Mouse (Mus musculus): Measurements from ENCODE around the gene Ptpn12. TPM values are rescaled to one million over a fixed set of nuclear protein-coding genes. Genes with fewer than 3 reads are reported as not detected.

Ptpn12 gene
- polyA plus RNA-seq, 1 experiment from 2014 or later = 24.7 TPM

DNA sequence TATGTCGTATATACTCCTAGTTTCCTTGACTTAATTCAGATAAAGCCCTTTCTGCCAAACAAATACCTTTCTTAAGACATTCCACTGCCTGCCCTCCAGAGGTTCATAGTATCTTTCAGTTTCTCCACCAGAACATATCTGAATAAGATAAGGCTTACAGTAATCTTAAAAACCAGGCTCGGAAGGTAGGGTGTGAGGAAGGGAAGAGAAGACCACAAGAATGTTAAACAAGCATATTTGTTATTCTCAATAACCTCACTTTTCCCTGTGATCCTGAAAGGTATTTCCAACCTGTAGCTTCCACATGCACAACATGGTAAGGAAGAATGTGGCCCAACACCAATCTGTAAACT is 5.0 kb downstream of the Ptpn12 start:
- DNase-seq (ENCODE audit: low spot score) (no peak), ATAC-seq (replicated peaks; ENCODE audit: low FRiP score, low TSS enrichment, low read depth) (no peak)
- no peaks in the 10 kb centered on the region for H3K9me3 ChIP-seq (ENCODE audit: control insufficient read depth, low read length)
- no peaks in the 10 kb centered on the region for H3K27me3 ChIP-seq (replicated peaks; ENCODE audit: control insufficient read depth, insufficient read depth, low read length)
- no peak overlapping the region for H3K9ac ChIP-seq (ENCODE audit: low read length)
- H3K36me3 ChIP-seq (ENCODE audit: control insufficient read depth, insufficient read depth, low read length) = no peaks in the 10 kb centered on the region
- no peak overlapping the region for H3K27ac ChIP-seq (ENCODE audit: low read depth)
- peaks cover 14% of the 10 kb centered on the region for H3K4me1 ChIP-seq (replicated peaks; ENCODE audit: control insufficient read depth, insufficient read depth, low read length)
- H3K4me2 ChIP-seq (ENCODE audit: low read length) = no peak overlapping the region
- no peak overlapping the region for H3K4me3 ChIP-seq (ENCODE audit: low read depth, low read length)
- 57% methylated on average over 2 of the region's 2 CpGs for WGBS

DNA sequence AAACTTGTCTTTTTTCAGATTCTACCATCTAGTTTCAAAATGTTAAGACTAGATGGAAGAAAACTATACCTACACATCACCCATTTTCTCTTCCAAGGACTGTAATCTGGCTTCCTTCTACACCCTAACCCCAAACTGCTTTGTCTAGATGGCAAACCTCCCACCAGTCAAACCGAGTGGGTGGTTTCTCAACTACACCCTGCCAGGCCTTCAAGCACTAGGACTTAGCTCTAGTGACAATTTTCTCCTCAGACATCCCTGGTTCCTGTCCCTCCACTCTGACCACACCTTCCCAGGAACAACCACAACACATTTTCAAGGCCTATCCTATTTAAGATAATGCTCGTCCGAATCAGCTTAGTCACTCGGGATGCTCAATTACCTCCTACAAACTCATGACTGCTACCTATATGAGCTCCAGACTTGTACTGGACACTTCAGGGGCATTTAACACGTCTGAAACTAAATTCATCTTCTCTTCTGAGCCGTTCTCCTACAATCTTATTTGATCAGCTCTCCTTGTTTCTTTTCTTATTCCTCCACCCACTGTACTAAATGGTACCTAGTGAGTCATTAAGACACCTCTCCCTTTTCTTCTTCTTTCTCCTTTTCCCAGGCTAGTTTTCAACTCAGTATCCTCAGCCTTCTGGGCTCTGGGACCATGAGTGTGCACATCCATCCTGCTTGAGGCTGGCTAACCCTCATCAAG is 5.5 kb downstream of the Ptpn12 start:
- Histone ChIP-seq H3K9me3 (ENCODE audit: control insufficient read depth, low read length) (no peaks in the 10 kb centered on the region), H3K4me3 (ENCODE audit: low read depth, low read length) (no peak overlapping the region), H3K27ac (ENCODE audit: low read depth) (no peak overlapping the region), H3K4me1 (replicated peaks; ENCODE audit: control insufficient read depth, insufficient read depth, low read length) (peaks cover 14% of the 10 kb centered on the region), H3K27me3 (replicated peaks; ENCODE audit: control insufficient read depth, insufficient read depth, low read length) (no peaks in the 10 kb centered on the region), H3K36me3 (ENCODE audit: control insufficient read depth, insufficient read depth, low read length) (no peaks in the 10 kb centered on the region), H3K4me2 (ENCODE audit: low read length) (no peak overlapping the region), H3K9ac (ENCODE audit: low read length) (no peak overlapping the region)
- DNase-seq (ENCODE audit: low spot score) (no peak), ATAC-seq (replicated peaks; ENCODE audit: low FRiP score, low TSS enrichment, low read depth) (no peak)
- 85% methylated on average over 6 of the region's 6 CpGs for WGBS

DNA sequence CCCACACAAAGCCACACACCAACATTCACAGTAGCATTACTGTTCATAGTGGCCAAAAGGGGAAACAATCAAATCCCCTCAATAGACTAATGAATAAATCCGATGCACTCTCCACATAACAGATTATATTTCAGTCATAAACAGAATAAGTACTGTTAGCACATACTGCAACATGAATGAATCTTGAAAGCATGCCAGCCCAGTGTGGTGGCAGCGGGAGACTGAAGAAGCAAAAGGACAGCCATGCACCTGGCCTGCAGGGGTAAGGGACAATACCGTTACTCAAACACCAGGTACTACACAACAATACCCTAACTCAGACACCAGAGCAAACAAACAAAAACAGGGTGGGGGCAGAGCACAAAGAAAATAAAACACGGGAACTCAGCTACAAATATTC is 6.7 kb downstream of the Ptpn12 start:
- Histone ChIP-seq H3K36me3 (ENCODE audit: control insufficient read depth, insufficient read depth, low read length) (no peaks in the 10 kb centered on the region), H3K4me1 (replicated peaks; ENCODE audit: control insufficient read depth, insufficient read depth, low read length) (peaks cover 14% of the 10 kb centered on the region), H3K27me3 (replicated peaks; ENCODE audit: control insufficient read depth, insufficient read depth, low read length) (no peaks in the 10 kb centered on the region), H3K4me2 (ENCODE audit: low read length) (no peak overlapping the region), H3K9ac (ENCODE audit: low read length) (no peak overlapping the region), H3K27ac (ENCODE audit: low read depth) (no peak overlapping the region), H3K9me3 (ENCODE audit: control insufficient read depth, low read length) (no peaks in the 10 kb centered on the region), H3K4me3 (ENCODE audit: low read depth, low read length) (no peak overlapping the region)
- 85% methylated on average over 4 of the region's 4 CpGs for WGBS
- DNase-seq (ENCODE audit: low spot score) (no peak), ATAC-seq (replicated peaks; ENCODE audit: low FRiP score, low TSS enrichment, low read depth) (no peak)

DNA sequence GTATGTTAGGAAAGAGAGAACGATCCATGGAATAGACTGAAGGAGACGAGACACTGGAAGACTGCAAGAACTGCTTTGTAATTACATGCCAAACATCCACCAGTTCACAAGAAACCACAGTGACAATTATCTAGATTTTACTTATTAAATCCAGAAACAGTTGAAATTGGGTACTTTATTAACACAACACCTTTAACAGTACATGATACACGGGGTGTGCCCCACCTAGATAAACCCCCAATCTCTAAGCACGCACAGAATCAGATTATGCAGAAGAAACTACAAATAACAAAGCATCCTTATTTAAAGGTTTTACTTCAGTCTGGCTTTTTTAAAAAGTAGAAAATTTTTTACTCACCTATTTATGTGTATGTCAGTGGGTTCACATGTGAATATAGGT is 8.6 kb downstream of the Ptpn12 start:
- Histone ChIP-seq H3K4me2 (ENCODE audit: low read length) (no peak overlapping the region), H3K27me3 (replicated peaks; ENCODE audit: control insufficient read depth, insufficient read depth, low read length) (no peaks in the 10 kb centered on the region), H3K4me1 (replicated peaks; ENCODE audit: control insufficient read depth, insufficient read depth, low read length) (peaks cover 7% of the 10 kb centered on the region; the same call in 1 of the 2 replicates), H3K27ac (ENCODE audit: low read depth) (no peak overlapping the region), H3K9me3 (ENCODE audit: control insufficient read depth, low read length) (no peaks in the 10 kb centered on the region), H3K9ac (ENCODE audit: low read length) (no peak overlapping the region), H3K4me3 (ENCODE audit: low read depth, low read length) (no peak overlapping the region), H3K36me3 (ENCODE audit: control insufficient read depth, insufficient read depth, low read length) (no peaks in the 10 kb centered on the region)
- ATAC-seq (replicated peaks; ENCODE audit: low FRiP score, low TSS enrichment, low read depth) = no peak
- DNase-seq (ENCODE audit: low spot score) = no peak
- 89% methylated on average over 4 of the region's 4 CpGs for WGBS

DNA sequence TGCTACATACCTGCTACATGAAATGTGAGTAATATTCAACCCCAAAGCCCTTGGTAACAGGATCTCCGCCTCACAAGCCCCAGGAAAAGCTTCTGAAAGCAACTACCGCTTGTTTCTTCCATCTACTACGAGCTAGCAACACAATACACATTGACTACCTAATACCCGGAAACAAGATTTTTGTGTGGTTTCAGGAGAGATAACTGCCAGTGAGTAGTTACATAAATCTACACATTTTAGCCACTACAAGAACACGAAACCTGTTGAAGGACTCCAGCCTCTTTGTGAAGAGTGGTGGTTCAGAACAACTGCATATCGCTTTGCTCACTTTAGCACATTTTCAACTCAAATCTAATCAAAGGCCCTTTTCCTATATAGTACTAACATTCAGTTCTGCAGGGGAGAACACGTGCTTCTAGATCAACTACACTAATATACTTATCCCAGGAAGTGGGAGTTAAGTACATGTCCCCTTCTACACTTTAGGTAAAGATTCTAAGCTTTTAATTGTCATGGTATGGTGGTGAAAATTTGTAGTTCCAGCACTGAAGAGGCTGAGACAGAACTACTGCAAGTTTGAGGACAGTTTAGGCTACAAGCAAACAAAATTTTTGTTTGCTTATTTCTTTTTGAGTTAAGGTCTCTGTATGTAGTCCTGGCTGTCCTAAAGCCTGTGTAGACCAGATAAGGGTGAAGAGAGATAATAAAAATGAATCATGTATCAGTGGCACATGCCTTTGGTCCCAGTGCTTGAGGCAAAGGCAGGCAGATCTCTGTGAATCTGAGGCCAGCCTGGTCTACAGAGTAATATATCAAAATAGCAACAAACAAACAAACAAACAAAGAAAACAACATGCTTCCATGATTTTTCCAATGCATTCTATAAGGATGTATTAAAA is 9.3 kb downstream of the Ptpn12 start:
- peaks cover 7% of the 10 kb centered on the region; the same call in 1 of the 2 replicates for H3K4me1 ChIP-seq (replicated peaks; ENCODE audit: control insufficient read depth, insufficient read depth, low read length)
- no peak overlapping the region for H3K27ac ChIP-seq (ENCODE audit: low read depth)
- ATAC-seq (replicated peaks; ENCODE audit: low FRiP score, low TSS enrichment, low read depth) (no peak), DNase-seq (ENCODE audit: low spot score) (no peak)
- no peaks in the 10 kb centered on the region for H3K27me3 ChIP-seq (replicated peaks; ENCODE audit: control insufficient read depth, insufficient read depth, low read length)
- no peak overlapping the region for H3K4me2 ChIP-seq (ENCODE audit: low read length)
- 86% methylated on average over 7 of the region's 7 CpGs for WGBS
- H3K36me3 ChIP-seq (ENCODE audit: control insufficient read depth, insufficient read depth, low read length) = no peaks in the 10 kb centered on the region
- H3K4me3 ChIP-seq (ENCODE audit: low read depth, low read length) = no peak overlapping the region
- H3K9me3 ChIP-seq (ENCODE audit: control insufficient read depth, low read length) = no peaks in the 10 kb centered on the region
- H3K9ac ChIP-seq (ENCODE audit: low read length) = no peak overlapping the region

DNA sequence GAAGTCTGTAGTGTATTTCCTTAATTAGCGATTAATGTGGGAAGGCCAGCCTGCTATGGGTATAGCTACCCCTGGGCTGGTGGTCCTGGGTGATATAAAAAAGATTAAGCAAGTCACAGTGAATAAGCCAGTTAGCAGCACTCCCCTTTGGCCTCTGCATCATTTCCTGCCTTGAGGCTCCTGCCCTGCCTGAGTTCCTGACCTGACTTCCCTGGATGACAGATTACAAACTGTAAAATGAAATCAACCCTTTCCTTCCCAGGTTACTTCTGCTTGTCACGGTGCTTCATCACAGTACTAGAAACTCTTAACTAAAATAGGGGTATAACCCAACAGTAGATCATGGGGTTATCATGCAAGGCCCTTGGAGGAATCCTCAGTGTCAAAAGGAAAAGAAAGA is 10.2 kb downstream of the Ptpn12 start:
- H3K27me3 ChIP-seq (replicated peaks; ENCODE audit: control insufficient read depth, insufficient read depth, low read length) = no peaks in the 10 kb centered on the region
- H3K4me2 ChIP-seq (ENCODE audit: low read length) = no peak overlapping the region
- no peak overlapping the region for H3K27ac ChIP-seq (ENCODE audit: low read depth)
- DNase-seq (ENCODE audit: low spot score) (no peak), ATAC-seq (replicated peaks; ENCODE audit: low FRiP score, low TSS enrichment, low read depth) (no peak)
- 80% methylated on average over 2 of the region's 2 CpGs for WGBS
- H3K9ac ChIP-seq (ENCODE audit: low read length) = no peak overlapping the region
- H3K36me3 ChIP-seq (ENCODE audit: control insufficient read depth, insufficient read depth, low read length) = no peaks in the 10 kb centered on the region
- no peak overlapping the region for H3K4me3 ChIP-seq (ENCODE audit: low read depth, low read length)
- no peaks in the 10 kb centered on the region for H3K4me1 ChIP-seq (replicated peaks; ENCODE audit: control insufficient read depth, insufficient read depth, low read length)
- H3K9me3 ChIP-seq (ENCODE audit: control insufficient read depth, low read length) = no peaks in the 10 kb centered on the region

DNA sequence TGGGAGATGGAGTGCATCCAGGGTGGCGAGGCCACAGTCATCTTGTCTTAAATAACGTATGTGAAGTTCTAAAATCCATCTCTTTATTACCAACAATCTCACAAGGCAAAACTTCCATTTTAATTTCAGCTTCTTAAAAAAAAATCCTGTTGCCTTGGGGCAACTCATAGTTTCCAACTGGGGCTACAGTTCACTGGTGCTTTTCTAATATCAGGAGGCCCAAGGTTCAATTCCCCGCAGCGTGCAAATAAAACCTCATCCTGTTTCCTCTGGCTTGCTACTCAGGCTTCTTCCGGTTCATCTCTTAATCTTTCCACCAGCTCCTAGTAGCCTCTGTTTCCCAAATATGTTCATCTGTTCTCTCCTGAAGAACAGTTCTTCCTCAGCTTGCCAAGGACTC is 17.6 kb downstream of the Ptpn12 start:
- WGBS = 91% methylated on average over 5 of the region's 5 CpGs
- DNase-seq (ENCODE audit: low spot score) = no peak

DNA sequence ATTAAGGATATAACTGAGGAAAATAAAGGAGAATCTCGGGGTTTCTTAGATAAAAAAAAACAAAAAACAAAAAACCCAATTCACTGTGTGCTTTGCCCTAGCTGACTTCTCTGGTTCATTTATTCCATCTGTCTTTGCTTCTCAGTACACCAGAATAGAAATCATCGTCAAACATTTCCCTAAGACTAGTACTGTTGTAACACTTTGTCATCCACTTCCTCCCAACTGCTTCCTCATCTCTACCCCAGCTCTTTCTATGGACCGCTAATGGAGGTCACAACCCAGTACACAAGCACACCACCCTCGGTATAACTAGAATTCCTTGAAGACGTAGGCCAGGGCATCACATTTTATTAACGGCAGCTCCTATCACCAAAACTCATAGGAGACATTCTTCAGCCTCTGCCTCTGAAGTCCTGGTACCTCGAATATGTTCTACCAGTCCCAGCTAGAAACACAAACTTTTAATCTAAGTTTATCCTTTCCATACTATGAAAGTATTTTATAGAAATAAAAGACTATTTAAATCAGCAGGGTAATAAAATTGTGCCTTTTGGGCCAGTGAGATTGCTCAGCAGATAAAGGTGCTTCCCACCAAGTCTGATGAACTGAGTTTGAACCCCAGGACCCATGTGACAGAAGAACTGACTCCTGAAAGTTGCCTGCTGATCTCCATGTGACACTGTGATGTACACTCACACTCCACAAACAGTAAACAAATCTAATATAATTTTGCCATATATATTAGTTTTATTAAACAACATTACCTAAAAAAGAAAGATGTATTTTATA is 19.8 kb downstream of the Ptpn12 start:
- Histone ChIP-seq H3K4me3 (ENCODE audit: low read depth, low read length) (no peak overlapping the region), H3K4me2 (ENCODE audit: low read length) (no peak overlapping the region), H3K4me1 (replicated peaks; ENCODE audit: control insufficient read depth, insufficient read depth, low read length) (peaks cover 4% of the 10 kb centered on the region), H3K27ac (ENCODE audit: low read depth) (no peak overlapping the region), H3K9ac (ENCODE audit: low read length) (no peak overlapping the region), H3K27me3 (replicated peaks; ENCODE audit: control insufficient read depth, insufficient read depth, low read length) (no peaks in the 10 kb centered on the region), H3K9me3 (ENCODE audit: control insufficient read depth, low read length) (no peaks in the 10 kb centered on the region), H3K36me3 (ENCODE audit: control insufficient read depth, insufficient read depth, low read length) (no peaks in the 10 kb centered on the region)
- ATAC-seq (replicated peaks; ENCODE audit: low FRiP score, low TSS enrichment, low read depth) = no peak
- DNase-seq (ENCODE audit: low spot score) = no peak
- WGBS = 69% methylated on average over 7 of the region's 7 CpGs

More for the DNA sequence above, 17.6 kb downstream of the Ptpn12 start:
- Histone ChIP-seq H3K9ac (ENCODE audit: low read length) (no peak overlapping the region), H3K27me3 (replicated peaks; ENCODE audit: control insufficient read depth, insufficient read depth, low read length) (no peaks in the 10 kb centered on the region), H3K27ac (ENCODE audit: low read depth) (no peak overlapping the region), H3K4me2 (ENCODE audit: low read length) (no peak overlapping the region), H3K36me3 (ENCODE audit: control insufficient read depth, insufficient read depth, low read length) (no peaks in the 10 kb centered on the region), H3K9me3 (ENCODE audit: control insufficient read depth, low read length) (no peaks in the 10 kb centered on the region), H3K4me1 (replicated peaks; ENCODE audit: control insufficient read depth, insufficient read depth, low read length) (peaks cover 4% of the 10 kb centered on the region), H3K4me3 (ENCODE audit: low read depth, low read length) (no peak overlapping the region)
- no peak for ATAC-seq (replicated peaks; ENCODE audit: low FRiP score, low TSS enrichment, low read depth)

Data from intestine, embryonic 14.5 days (tissue).